Mouse (Mus musculus) MEL (cell line): ENCODE data around the gene Mfsd9. TPM values are rescaled to one million over a fixed set of nuclear protein-coding genes. Genes with fewer than 3 reads are reported as not detected.

Experiments
- DNase-seq: peaks from one replicate; pipeline ENCODE4 v3.0.0; 2011; ENCODE audit warnings: low read depth, low spot score
- H3K27ac ChIP-seq: 2 replicates; pipeline ENCODE4 v1.5.1; 2012; ENCODE audit warnings: low read depth, mild to moderate bottlenecking, control low read depth, low read length, moderate library complexity; ENCODE audit not compliant: control insufficient read depth
- H3K27me3 ChIP-seq, 2 experiments: fragments of 150-350 bp in 1 of 2; sonication (generic) in 1 of 2; 2 replicates each; pipeline ENCODE4 v1.6.1; 2012; ENCODE audit warnings: low read length in 2 of 2, mild to moderate bottlenecking in 2 of 2, improper control_type of control experiment in 1 of 2, moderate library complexity in 1 of 2; ENCODE audit not compliant: insufficient read depth in 2 of 2, control insufficient read depth in 1 of 2
- H3K36me3 ChIP-seq, 2 experiments: 2 replicates each; pipeline ENCODE4 v1.6.1; 2012 to 2014; ENCODE audit warnings: low read length in 2 of 2, improper control_type of control experiment in 1 of 2, inconsistent platforms in 1 of 2, mild to moderate bottlenecking in 1 of 2; ENCODE audit not compliant: insufficient read depth in 2 of 2, control insufficient read depth in 1 of 2
- H3K4me1 ChIP-seq, 2 experiments: fragments of 150-350 bp in 1 of 2; sonication (generic) in 1 of 2; 2 replicates each; pipeline ENCODE4 v1.6.1; 2012; ENCODE audit warnings: low read length in 2 of 2, improper control_type of control experiment in 1 of 2, mild to moderate bottlenecking in 1 of 2; ENCODE audit not compliant: insufficient read depth in 2 of 2, control insufficient read depth in 1 of 2
- H3K4me3 ChIP-seq, 2 experiments: fragments of 150-350 bp in 1 of 2; sonication (generic) in 1 of 2; 2 replicates each; pipeline ENCODE4 v1.5.1; 2012; ENCODE audit warnings: low read depth in 2 of 2, low read length in 2 of 2, mild to moderate bottlenecking in 2 of 2, moderate library complexity in 2 of 2, control low read depth in 1 of 2, improper control_type of control experiment in 1 of 2; ENCODE audit not compliant: control insufficient read depth in 1 of 2, insufficient read depth in 1 of 2
- H3K79me2 ChIP-seq: 2 replicates; pipeline ENCODE4 v1.6.1; 2012; ENCODE audit warnings: mild to moderate bottlenecking, low read length, moderate library complexity; ENCODE audit not compliant: control insufficient read depth, poor library complexity, insufficient read depth
- H3K9ac ChIP-seq: 2 replicates; pipeline ENCODE4 v1.6.1; 2012; ENCODE audit warnings: low read depth, mild to moderate bottlenecking, control low read depth, low read length, moderate library complexity; ENCODE audit not compliant: control insufficient read depth, poor library complexity, severe bottlenecking
- H3K9me3 ChIP-seq: fragments of 150-350 bp; sonication (generic); replicated peaks from 2 replicates; pipeline ENCODE4 v1.6.1; 2012; ENCODE audit warnings: mild to moderate bottlenecking, low read length, improper control_type of control experiment, moderate library complexity; ENCODE audit not compliant: insufficient read depth
- BHLHE40 ChIP-seq: IDR thresholded peaks from 2 replicates; pipeline ENCODE4 v1.6.1; 2012; ENCODE audit warnings: low read depth, mild to moderate bottlenecking, inconsistent platforms, low read length, improper control_type of control experiment, borderline replicate concordance
- CHD1 ChIP-seq: IDR thresholded peaks from 2 replicates; pipeline ENCODE4 v1.6.1; 2012; ENCODE audit warnings: low read depth, mild to moderate bottlenecking, inconsistent platforms, low read length, improper control_type of control experiment
- CHD2 ChIP-seq: IDR thresholded peaks from 2 replicates; pipeline ENCODE4 v1.6.1; 2011; ENCODE audit warnings: low read length, improper control_type of control experiment
- CTCF ChIP-seq, 3 experiments: IDR thresholded peaks in 2 of 3; conservative IDR thresholded peaks in 1 of 3; 2 replicates each; pipeline ENCODE4 v1.5.1; 2011 to 2012; ENCODE audit warnings: low read length in 3 of 3, low read depth in 2 of 3, mild to moderate bottlenecking in 2 of 3, improper control_type of control experiment in 1 of 3, inconsistent platforms in 1 of 3, mixed read lengths in 1 of 3, moderate library complexity in 1 of 3; ENCODE audit not compliant: control insufficient read depth in 1 of 3, insufficient read depth in 1 of 3, poor library complexity in 1 of 3, severe bottlenecking in 1 of 3
- E2F4 ChIP-seq: IDR thresholded peaks from 2 replicates; pipeline ENCODE4 v1.6.1; 2011; ENCODE audit warnings: low read depth, low read length, improper control_type of control experiment, borderline replicate concordance
- ELF1 ChIP-seq: IDR thresholded peaks from 2 replicates; pipeline ENCODE4 v1.6.1; 2014; ENCODE audit warnings: low read depth, mild to moderate bottlenecking, inconsistent platforms, low read length, improper control_type of control experiment, moderate library complexity
- EP300 ChIP-seq, 2 experiments: IDR thresholded peaks; 2 replicates each; pipeline ENCODE4 v1.6.1; 2011; ENCODE audit warnings: improper control_type of control experiment in 2 of 2, low read length in 2 of 2, low read depth in 1 of 2, mild to moderate bottlenecking in 1 of 2
- GATA1 ChIP-seq: IDR thresholded peaks from 2 replicates; pipeline ENCODE4 v1.6.1; 2011; ENCODE audit warnings: low read depth, low read length, improper control_type of control experiment
- JUND ChIP-seq: IDR thresholded peaks from 2 replicates; pipeline ENCODE4 v1.6.1; 2011; ENCODE audit warnings: low read depth, mild to moderate bottlenecking, improper control_type of control experiment, low read length
- KAT2A ChIP-seq: conservative IDR thresholded peaks from 2 replicates; pipeline ENCODE4 v1.6.1; 2012; ENCODE audit warnings: low read depth, low read length, improper control_type of control experiment, inconsistent platforms
- MAX ChIP-seq: IDR thresholded peaks from 2 replicates; pipeline ENCODE4 v1.6.1; 2011; ENCODE audit warnings: low read length, improper control_type of control experiment
- MAZ ChIP-seq: IDR thresholded peaks from 2 replicates; pipeline ENCODE4 v1.6.1; 2012; ENCODE audit warnings: low read depth, mild to moderate bottlenecking, inconsistent platforms, low read length, improper control_type of control experiment
- MEF2A ChIP-seq: IDR thresholded peaks from 2 replicates; pipeline ENCODE4 v1.6.1; 2014; ENCODE audit warnings: low read depth, mild to moderate bottlenecking, inconsistent platforms, low read length, improper control_type of control experiment; ENCODE audit not compliant: poor library complexity, insufficient replicate concordance, severe bottlenecking; ENCODE audit errors: extremely low read depth
- MXI1 ChIP-seq: IDR thresholded peaks from 2 replicates; pipeline ENCODE4 v1.6.1; 2011; ENCODE audit warnings: mild to moderate bottlenecking, low read depth, low read length, improper control_type of control experiment
- MYB ChIP-seq: IDR thresholded peaks from 2 replicates; pipeline ENCODE4 v1.6.1; 2011; ENCODE audit warnings: mild to moderate bottlenecking, low read depth, low read length, improper control_type of control experiment
- MYC ChIP-seq: IDR thresholded peaks from 2 replicates; pipeline ENCODE4 v1.6.1; 2011; ENCODE audit warnings: low read depth, mild to moderate bottlenecking, low read length, improper control_type of control experiment, moderate library complexity
- POLR2A ChIP-seq, 2 experiments: IDR thresholded peaks; 2 replicates each; pipeline ENCODE4 v1.6.1; 2011 to 2012; ENCODE audit warnings: low read length in 2 of 2, mild to moderate bottlenecking in 2 of 2, control low read depth in 1 of 2, improper control_type of control experiment in 1 of 2, low read depth in 1 of 2, moderate library complexity in 1 of 2; ENCODE audit not compliant: control insufficient read depth in 1 of 2, insufficient read depth in 1 of 2, poor library complexity in 1 of 2
- POLR2AphosphoS2 ChIP-seq: IDR thresholded peaks from 2 replicates; pipeline ENCODE4 v1.6.1; 2011; ENCODE audit warnings: low read length, improper control_type of control experiment
- POLR2AphosphoS5 ChIP-seq: IDR thresholded peaks from 2 replicates; pipeline ENCODE4 v1.6.1; 2012; ENCODE audit warnings: low read depth, borderline replicate concordance, mild to moderate bottlenecking, inconsistent platforms, low read length, moderate library complexity, mixed read lengths
- RAD21 ChIP-seq: IDR thresholded peaks from 2 replicates; pipeline ENCODE4 v1.6.1; 2011; ENCODE audit warnings: mild to moderate bottlenecking, low read depth, low read length, improper control_type of control experiment
- RCOR1 ChIP-seq: IDR thresholded peaks from 2 replicates; pipeline ENCODE4 v1.6.1; 2012; ENCODE audit warnings: low read depth, mild to moderate bottlenecking, inconsistent platforms, low read length, improper control_type of control experiment
- TBP ChIP-seq: IDR thresholded peaks from 2 replicates; pipeline ENCODE4 v1.8.0; 2011; ENCODE audit warnings: low read depth, low read length, improper control_type of control experiment
- TCF12 ChIP-seq: IDR thresholded peaks from 2 replicates; pipeline ENCODE4 v1.6.1; 2014; ENCODE audit warnings: low read depth, mild to moderate bottlenecking, inconsistent platforms, low read length, improper control_type of control experiment, moderate library complexity
- UBTF ChIP-seq: IDR thresholded peaks from 2 replicates; pipeline ENCODE4 v1.6.1; 2012; ENCODE audit warnings: low read depth, mild to moderate bottlenecking, inconsistent platforms, low read length, improper control_type of control experiment, moderate library complexity, borderline replicate concordance; ENCODE audit not compliant: insufficient read depth
- USF1 ChIP-seq: IDR thresholded peaks from 2 replicates; pipeline ENCODE4 v1.6.1; 2014; ENCODE audit warnings: low read depth, mild to moderate bottlenecking, inconsistent platforms, low read length, improper control_type of control experiment, moderate library complexity
- ZC3H11A ChIP-seq: IDR thresholded peaks from 2 replicates; pipeline ENCODE4 v1.6.1; 2012; ENCODE audit warnings: low read depth, mild to moderate bottlenecking, inconsistent platforms, low read length, improper control_type of control experiment
- ZKSCAN1 ChIP-seq: IDR thresholded peaks from 2 replicates; pipeline ENCODE4 v1.6.1; 2012; ENCODE audit warnings: low read depth, mild to moderate bottlenecking, inconsistent platforms, low read length, improper control_type of control experiment, moderate library complexity
- ZMIZ1 ChIP-seq: IDR thresholded peaks from 2 replicates; pipeline ENCODE4 v1.6.1; 2012; ENCODE audit warnings: low read depth, mild to moderate bottlenecking, inconsistent platforms, low read length, improper control_type of control experiment, moderate library complexity
- ZNF384 ChIP-seq: IDR thresholded peaks from 2 replicates; pipeline ENCODE4 v1.6.1; 2012; ENCODE audit warnings: low read depth, mild to moderate bottlenecking, inconsistent platforms, low read length, improper control_type of control experiment
- polyA plus RNA-seq, 2 experiments: library from polyadenylated mRNA; stranded (reverse) in 1 of 2; unstranded in 1 of 2; fragments of >175 nt in 1 of 2; fragments of >200 nt in 1 of 2; gene quantifications; 2 replicates each; pipeline versions ENCODE4 v1.2.1 to v1.2.4; 2012; ENCODE audit warnings: low replicate concordance in 2 of 2, low read depth in 1 of 2; ENCODE audit not compliant: insufficient read length in 2 of 2, insufficient read depth in 1 of 2, missing spikeins in 1 of 2
- total RNA-seq: library from RNA; depleted of rRNA; stranded (reverse); fragments of 300-350 nt; gene quantifications from 2 replicates; pipeline ENCODE4 v1.2.3, GENCODE M21; 2012

The Mfsd9 gene
- total and polyA plus RNA-seq, 3 experiments: 1.0 to 1.4 TPM; not detected in 1

DNA sequence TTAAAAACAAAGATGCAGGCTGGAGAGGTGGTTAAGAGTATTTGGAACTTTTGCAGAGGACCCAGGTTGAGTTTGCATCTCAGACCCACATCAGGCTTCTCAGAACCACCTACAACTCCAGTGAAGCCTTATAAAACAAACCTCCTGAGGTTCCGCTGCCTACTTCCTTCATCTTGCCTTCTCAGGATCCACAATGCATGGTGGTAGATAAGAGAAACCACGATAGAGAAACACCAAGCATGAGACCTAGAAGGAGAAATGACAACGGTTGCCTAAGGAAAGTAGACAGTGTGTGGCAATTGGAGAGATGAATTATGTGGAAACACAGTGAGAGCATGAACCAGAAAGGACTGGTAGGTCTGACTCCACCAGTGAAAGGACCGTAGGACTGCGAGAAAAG is 10.4 kb upstream of the Mfsd9 start (continued):
- TF ChIP-seq BHLHE40 (no peak), POLR2AphosphoS5 (no peak), ELF1 (peak; percentile 50; the same call in 1 of the 2 replicates), GATA1 (peak; percentile 74), RCOR1 (peak; percentile 44; the same call in 1 of the 2 replicates), ZC3H11A (no peak), POLR2AphosphoS2 (no peak), MEF2A (no peak), MYC (peak; percentile 69), E2F4 (no peak), CHD1 (no peak), TBP (no peak), MXI1 (no peak; the same call in 1 of the 2 replicates)

DNA sequence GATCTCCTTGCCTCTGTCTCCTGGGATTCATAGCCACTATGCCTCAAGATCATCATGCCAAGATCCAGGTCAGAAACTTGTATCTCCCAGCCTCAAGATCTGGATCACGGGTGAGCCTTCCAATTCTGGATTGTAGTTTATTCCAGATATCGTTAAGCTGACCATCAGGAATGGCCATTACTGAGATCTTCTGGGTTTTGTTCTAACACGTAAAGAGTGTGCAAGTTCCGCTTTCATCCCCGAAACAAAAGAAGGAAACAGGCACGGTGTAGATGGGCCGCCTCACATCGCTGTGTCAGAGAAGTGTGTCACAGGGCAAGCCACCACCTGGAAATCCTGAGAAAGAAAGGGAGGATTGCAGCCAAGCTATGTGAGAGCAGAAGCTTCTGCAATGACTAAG is 8.6 kb upstream of the Mfsd9 start:
- Histone ChIP-seq H3K36me3 (0 out of 4 replicates have a peak, but pooled peaks cover 0 to 2% of the 10 kb centered on the region in 2 experiments), H3K27ac (no peak overlapping the region), H3K79me2 (no peaks in the 10 kb centered on the region), H3K4me1 (peaks cover 0 to 3% of the 10 kb centered on the region in 2 experiments; a peak in 1 of 4 replicates), H3K4me3 (no peak overlapping the region), H3K9me3 (no peaks in the 10 kb centered on the region), H3K9ac (no peak overlapping the region), H3K27me3 (no peaks in the 10 kb centered on the region)
- no peak for DNase-seq
- no peak for TF ChIP-seq MAZ
- TF ChIP-seq POLR2A (IDR thresholded peaks at IDR 0.05; ENCODE audit: control insufficient read depth in 1 of 2, insufficient read depth in 1 of 2, low read depth in 1 of 2, low read length in 2 of 2, poor library complexity in 1 of 2): no peak
- TF ChIP-seq RAD21: no peak
- TF ChIP-seq CHD2: no peak
- TF ChIP-seq CTCF (IDR thresholded peaks at IDR 0.05 in 2 of 3, conservative IDR thresholded peaks at IDR 0.05 in 1 of 3; ENCODE audit: control insufficient read depth in 1 of 3, insufficient read depth in 1 of 3, low read depth in 2 of 3, low read length in 3 of 3, poor library complexity in 1 of 3, severe bottlenecking in 1 of 3): no peak
- no peak for TF ChIP-seq ZKSCAN1
- TF ChIP-seq EP300 (IDR thresholded peaks at IDR 0.05; ENCODE audit: low read depth in 1 of 2, low read length in 2 of 2): no peak
- TF ChIP-seq JUND: no peak
- TF ChIP-seq USF1: no peak
- no peak for TF ChIP-seq ZMIZ1
- TF ChIP-seq MAX: no peak
- TF ChIP-seq MEF2A: no peak
- no peak for TF ChIP-seq BHLHE40
- no peak for TF ChIP-seq ZNF384
- no peak for TF ChIP-seq UBTF
- no peak for TF ChIP-seq MYB
- TF ChIP-seq TCF12: no peak
- no peak for TF ChIP-seq KAT2A
- TF ChIP-seq MYC: no peak
- no peak for TF ChIP-seq MXI1
